Mouse (Mus musculus) kidney, adult 9 months (tissue): ENCODE results near the gene Runx3.

Experiments used
- DNase-seq: peaks from one replicate; pipeline ENCODE4 v3.0.0; 2022

Gene Runx3

DNA sequence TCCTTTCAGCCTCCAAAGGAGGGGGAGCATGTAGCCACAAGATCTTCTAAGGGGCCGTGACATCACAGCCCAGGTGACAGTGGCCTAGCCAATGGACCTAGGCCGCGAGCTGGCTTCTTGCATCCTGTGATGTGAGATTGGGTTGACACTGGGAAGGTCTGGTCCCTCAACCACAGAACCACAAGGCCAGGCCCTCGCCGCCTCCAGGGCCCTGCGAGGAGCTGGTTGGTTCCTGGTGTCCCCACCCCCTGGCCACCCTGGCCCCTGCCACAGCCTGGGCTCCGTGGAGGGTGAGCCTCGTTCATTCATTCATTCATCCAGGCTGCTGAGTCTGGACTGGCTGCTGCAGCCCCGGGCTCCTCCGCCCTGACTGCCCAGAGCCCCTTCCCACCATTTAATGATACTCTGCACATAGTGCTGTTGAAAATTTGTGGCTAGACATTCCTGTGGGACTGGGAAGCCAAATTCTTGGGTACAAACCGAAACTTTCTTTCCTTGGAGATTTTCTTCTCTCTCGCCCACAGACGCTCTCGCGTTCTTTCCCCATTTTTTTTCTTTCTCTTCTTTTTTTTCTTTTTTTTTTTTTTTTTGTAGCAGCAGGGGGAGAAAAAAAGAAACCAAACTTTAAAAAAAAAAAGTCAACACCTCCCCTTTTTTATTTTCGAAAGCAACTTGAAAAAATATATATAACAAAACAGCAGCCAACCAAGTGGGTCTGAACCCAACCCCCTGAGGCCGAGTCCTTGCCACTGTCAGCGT is at the start of gene Runx3:
Gene Runx3, plus strand, starts transcription at position 311 of the 759 bp plus-strand sequence.
- peak; percentile 11 for DNase-seq

DNA sequence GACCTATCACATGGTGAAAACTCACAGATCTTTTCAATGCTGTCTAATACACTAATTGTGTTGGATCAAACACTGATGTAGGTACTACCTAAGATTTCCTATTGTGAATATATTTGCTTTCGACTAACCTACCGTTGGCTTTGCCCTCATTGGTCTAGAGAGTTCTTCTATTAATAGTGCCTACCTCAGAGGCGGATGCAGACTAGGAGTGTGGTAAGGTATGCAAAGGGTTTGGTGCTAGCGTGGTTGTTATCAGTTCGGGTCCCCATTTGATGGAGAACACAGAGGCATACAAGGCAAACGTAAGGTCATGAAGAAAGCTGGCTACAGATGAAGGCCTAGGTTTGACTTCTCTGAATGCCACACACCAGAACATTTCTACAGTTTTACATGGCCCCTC is 47.8 kb upstream of the Runx3 start:
- no peak for DNase-seq

DNA sequence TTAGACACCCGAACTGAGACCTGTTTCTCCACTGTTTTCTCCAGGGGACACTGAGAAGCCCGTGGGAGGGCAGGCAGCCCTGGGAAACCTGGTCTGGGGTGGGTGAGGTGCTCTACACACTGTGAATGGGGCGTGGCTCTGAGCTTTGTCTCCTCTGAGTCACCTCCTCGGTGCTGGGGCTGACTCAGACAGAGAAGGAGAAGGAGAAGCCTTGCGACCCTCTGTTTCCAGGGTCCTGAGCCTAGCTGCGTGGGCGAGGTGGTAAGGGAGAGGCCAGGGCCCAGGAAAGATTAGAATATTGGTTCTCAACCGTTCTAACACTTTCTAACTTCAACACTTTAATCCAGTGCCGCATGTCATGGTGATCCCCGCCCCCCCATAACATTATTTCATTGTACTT is 46.9 kb upstream of the Runx3 start:
- no peak for DNase-seq

DNA sequence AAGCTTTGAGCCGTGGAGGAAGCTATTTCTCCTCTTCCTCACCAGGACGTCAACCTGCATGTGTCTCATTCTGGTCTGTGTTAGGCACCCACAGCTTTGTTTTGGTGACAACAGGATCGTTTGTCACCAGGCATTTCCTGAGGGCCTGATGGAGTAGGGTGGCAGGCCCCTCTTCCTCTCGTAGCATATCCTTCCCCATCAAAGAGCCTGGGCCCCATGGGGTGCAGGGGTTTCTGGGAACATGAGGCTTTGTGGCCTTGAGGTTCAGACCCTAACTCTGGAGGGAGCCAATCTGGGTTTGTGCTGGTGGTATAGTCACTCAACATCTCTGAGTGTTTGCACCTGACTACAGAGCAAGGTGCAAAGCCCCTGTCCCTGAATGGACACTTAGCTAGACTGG is 45.8 kb upstream of the Runx3 start:
- DNase-seq: no peak

DNA sequence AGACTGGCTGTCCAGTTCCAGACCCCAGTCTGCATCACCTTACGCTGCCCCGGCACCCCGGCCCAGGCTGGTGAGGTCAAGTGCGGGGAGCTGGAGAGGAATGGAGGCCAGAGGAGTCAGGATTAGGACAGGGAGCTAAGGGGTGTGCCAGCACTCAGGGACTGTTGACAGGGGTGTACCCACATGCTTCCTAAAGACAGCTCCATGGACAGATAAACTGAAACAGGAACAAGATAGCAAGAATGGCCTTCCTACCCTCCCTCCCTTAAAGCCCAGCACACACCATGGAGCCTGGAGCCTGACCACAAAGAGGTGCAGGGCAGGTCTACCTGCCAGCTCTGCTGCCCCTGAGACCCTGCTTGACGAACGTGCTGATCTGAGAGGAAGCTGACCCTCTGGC is 45.1 kb upstream of the Runx3 start:
- DNase-seq: no peak

DNA sequence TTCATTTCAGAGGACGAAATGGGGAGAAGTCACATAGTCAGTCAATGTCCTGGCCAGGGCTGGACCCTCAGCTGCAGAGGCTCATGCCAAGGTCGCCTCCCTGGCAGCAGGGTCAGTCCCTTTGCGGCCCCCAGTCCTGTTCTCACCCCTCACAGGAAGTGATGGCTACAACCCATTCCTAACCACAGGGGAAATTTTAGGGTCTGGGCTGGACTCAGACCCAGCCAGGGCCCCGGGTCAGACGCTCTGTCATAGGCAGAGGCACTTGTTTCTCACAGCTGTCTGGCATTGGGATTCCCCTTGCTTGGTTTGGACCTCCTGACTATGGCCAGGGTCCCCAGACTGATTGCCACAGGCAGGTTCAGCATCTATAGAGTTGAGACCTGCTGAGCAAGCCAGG is 43.8 kb upstream of the Runx3 start:
- DNase-seq: no peak

DNA sequence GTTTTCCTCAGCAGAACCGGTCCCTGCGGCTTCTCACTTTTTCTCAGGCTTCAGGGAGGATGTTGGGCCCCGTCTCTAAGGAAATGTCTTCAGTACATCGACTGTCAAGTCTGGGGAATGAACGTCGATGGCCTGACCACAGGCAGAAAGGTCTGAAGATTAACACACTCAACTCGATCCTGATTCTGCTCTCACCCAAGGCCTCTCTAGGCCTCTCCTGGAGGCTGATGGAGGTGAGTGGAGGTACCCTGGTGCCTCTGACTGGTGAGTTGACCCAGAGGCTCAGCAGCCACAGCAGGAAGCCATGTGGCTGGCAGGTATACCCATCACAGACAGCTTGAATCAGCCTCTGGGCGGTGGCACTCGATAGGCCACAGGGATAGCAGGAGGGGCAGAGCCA is 43.3 kb upstream of the Runx3 start:
- no peak for DNase-seq

DNA sequence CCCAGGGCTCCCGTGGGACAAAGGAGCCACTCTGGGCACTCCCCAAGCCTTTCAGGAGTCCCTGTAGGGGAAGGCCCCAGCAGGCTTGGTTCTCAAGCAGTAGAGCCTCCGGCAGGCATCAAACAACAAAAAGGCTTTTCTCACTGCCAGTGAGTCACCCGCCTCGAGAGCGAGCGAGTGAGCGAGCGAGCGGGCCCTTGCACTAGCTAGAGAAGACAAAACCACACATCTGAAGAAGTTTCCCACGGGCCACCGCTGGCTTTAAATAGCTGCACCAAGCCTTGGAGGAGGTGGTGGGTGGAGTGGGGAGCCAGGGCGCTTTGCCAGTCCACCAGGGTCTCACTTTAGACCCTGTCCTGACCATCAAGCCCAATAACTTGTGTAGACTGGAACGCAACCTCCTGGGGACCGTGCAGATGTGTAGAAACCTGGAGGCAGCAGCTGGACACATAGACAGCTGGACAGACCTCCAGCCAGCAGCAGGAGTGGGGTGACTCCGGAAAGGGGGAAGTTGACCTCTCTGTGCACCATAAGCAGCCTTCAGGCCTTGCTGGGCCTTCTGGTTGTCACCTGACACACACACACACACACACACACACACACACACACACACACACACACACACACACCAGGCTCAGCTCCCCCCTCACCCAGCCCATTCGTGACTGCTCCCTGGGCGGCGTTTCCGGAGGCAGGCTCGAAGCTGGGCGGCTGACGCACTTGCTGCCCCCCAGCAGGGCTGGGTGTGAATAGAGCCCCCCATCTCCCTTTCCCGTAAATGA is 40.4 kb upstream of the Runx3 start:
- DNase-seq: no peak

DNA sequence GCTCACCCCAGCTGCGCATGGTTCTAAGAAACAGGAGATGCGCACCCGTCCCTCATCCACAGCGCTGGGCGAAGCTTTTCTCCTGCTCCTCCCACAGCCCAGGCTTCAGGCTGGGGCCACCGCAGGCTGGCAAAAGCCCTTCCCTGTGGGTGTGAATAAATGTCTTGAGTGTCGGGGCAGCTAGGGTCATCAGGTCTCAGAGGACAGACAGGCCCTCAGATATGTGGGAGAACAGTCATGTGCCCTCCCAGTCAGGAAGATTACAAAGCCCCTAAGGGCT is 39.9 kb upstream of the Runx3 start:
- DNase-seq: no peak

DNA sequence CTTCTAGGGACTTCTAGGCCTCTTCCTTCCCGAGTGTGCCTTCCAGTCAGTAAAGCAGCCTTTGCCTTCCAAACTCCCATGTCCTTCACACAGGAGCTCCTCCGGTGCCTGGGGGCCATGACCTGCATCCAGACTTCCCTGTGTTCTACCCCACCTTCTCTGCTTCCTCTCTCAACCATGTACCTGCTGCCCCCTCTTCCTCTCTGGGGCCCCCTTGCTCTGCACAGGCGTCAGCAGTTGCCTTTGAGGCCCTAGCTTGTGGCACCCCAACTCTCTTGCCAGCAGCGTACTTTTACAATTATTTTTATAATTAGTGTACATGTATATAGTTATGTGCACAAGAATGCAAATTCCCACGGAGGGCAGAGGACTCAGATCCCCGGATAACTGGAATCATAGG is 37.4 kb upstream of the Runx3 start:
- no peak for DNase-seq

DNA sequence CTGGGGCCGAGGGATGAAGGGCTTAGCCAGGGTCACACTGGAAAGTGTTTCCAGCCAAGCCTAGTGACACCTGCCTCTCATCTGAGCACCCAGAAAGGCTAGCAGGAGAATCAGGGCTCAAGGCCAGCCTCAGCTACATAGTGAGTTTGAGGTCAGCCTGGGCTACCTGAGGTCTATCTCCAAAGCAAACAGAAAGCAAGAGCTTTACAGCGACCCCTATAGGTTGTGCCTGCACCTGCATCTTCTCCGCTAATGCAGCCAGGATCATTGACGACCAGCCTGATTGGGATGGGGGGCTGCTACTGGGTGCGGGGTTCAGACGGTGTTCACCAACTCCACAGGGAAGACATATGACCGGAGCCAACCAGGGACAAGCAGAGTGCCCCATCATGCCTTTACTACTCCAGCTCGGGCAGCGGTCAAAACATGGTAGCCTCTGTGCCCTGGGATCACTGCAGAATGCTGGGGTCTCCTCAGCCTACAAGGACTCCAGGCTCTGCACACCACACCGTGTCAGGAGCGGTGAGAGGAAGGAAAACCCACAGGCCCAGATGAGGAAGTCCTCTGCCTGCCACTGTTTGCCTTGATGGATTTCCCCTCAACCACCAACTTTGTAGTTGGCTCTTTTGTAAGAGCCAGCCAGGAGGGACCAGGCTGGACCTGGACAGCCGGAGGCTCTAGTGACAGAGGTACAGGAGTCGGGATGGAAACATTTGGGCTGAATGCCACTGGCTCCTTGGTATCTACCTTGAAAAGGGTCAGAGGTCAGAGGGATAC is 35.2 kb upstream of the Runx3 start:
- no peak for DNase-seq

DNA sequence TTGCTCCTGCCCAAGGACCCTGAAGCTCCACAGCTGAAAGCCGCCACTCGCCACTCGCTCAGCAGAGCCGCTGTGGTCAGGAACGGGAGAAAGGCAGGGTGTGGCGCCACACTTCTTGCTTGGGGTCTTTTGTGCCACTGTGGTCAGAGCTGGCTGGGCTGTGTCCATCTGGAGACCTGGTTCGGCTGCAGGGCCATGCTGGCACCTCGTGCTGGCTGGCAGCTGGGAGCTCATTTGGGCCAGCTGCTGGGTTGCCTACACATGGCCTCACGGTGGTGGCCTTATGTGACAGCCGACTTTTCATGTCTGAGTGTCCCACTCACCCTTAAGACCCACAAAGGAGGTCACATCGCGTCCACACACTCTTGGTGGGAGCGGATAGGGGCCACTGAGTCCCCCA is 29.8 kb upstream of the Runx3 start:
- DNase-seq: no peak

DNA sequence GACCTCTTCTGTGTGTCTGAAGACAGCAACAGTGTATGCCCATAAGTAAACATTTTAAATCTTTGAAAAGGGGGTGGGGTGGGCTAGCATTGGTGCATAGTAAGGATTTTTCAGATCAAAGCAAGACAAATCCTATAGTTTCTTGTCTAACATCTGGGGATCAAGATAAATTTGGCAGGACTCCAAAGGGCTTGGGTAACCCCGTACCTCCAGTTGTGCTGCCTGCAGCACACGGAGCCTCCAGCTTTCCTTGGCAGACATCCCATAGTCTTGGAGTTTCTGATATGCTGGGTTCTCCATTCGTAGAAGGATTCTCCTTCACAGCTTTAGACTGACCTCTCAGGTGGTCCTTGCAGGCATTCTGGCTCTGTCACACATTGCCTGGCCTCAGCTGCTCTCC is 27.6 kb upstream of the Runx3 start:
- no peak for DNase-seq

DNA sequence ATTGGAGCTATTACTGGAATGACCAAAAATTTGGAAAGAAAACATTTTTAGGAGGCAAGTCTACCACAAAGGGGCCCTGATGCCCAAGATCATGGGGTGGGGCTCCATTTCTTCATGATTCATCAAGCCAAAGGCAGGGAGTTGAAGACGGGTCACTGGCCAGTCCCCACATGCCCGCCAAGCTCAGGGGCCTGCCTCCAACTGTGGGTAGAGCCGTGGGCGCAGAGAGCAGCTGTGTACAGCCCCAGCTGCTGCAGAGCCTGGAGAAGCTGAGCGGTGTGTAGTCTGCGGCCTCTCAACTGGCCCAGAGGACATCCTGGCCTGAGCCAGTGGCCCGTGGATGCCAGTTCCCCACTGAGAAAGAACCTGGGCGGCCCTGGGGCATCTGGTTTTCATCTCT is 24.8 kb upstream of the Runx3 start:
- DNase-seq: no peak

DNA sequence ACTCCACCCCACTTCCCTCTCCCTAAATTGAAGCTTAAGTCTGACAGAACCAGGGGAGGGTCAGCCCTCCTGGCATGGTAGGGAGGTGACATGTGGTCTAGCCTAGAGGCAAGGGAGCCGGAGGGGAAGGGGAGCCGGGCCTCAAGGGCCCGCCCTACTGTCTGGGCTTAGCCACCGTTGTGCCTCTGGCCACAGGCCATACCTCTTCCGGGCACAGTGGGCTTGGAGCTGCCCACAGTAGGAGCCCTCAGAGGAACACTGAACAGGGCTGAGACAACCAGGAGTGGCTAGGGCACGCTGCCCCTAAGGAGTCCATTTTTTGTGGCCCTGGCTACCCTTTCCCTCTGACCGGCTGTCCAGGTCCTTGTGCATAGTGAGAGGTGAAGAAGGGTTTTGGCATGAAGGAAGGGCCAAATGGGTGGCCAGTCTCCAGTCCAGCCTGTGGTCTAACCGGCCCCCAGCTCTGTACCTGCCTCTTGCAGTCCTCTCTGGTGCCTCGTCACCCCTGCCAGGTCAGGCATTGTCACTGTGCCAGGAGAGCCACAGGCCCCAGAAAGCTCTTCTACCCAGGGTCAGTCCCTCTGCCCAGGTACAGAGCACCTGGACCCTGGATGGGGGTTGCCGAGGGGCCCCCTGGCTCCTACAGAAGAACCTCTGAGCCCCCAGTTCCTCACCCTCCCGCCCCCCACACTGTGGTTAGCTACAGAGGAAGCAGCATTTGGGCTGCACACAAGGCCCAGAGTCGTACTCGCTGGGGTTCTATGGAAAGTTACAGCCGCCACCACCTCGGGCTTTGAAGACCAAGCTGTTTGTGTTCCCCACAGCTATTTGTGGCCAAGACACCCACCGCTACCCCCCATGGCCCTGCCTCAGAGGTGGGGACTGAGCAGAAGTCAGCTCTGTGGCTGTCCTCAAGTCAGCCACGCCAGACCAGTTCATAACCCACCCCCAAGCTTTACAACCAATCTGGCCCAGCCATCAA is 22.3 kb upstream of the Runx3 start:
- no peak for DNase-seq

DNA sequence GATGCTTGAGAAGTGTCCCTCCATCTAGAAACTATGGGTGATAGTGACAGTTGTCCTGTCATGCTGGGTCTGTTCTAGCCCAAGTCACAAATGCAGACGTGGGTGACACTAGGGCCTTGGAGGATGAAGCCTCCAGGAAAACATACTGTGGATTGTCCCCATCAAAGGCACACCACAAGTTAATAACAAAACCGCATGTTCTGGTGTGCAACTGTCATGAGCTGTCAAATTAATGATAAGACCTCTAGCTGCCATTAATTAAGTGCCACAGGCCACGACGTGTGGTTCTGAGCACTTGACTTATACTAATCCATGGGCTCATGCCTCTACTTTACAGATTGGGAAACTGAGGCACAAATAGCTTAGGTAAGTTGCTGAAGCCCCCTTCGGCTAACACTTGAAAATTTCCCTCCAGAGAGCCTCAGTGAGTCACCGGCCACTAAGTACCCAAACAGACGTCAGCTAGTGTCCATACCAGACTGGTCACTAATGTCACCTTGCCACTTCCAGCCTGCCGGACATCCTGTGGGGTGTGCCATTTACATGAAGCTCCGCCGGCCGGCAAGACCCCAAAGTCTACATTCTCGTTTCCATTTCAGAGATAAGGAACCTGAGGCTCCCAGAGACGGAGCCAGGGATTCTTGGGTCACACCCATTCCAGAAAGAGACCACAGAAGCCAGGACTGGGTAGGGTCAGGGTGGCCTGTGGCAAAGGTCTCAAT is 18.3 kb upstream of the Runx3 start:
- DNase-seq: no peak

DNA sequence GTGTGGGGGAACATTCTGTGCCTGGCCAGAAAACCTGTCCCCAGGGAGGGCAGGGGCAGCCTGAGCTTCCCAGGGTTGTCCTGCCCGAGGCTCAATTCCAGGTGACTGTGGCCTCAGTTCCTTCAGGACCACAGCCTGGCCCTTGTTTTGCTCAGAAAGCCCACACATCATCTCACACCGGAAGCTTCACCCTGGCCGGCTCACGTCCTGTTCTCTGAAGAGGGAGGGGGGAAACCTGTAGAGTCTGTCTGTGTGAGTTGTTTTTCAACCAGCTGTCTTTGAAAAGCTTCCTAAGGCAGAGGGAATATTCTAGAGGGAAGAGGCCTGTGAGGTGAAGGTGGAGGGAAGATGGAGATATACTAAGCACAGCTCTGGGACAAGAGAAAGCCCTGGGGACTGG is 17.7 kb upstream of the Runx3 start:
- DNase-seq: no peak

DNA sequence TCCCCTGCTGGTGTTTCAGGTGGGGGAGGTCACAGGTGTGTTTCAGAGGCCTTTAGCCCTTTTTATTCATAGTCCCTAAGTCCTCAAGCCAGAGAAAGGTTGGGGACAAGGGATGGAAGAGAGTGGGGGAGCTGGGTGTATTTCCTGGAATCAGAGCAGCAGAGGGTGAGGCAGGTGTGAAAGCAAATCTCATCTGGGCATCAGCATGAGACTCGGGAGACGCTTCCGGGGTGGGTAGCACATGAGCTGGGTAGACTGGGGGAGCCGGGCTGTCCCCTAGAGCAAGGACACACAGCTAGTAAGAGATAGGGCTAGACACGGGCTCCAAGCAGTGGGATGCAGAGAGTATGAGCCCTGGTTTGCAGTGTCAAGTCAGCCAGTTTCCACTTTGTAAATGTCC is 16.7 kb upstream of the Runx3 start:
- no peak for DNase-seq

DNA sequence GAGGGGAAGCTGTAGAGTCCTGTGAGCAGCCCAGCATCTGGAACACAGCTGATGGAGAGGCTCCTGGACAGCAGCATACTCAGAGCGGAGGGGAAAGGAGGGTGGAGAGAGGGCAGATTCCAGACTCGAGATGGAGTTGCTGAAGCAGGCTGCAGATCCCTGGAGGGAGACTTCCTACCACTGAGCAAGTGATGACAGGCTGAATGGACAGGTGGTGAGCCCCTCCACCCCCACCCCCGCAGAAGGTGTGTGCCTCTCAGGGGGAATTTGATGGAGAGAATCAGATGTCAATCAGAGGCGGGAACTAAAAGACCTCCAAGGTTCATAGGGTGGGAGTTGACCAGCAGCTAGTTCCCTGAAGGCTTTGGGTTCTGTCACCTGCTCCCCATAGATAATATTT is 13.5 kb upstream of the Runx3 start:
- no peak for DNase-seq

DNA sequence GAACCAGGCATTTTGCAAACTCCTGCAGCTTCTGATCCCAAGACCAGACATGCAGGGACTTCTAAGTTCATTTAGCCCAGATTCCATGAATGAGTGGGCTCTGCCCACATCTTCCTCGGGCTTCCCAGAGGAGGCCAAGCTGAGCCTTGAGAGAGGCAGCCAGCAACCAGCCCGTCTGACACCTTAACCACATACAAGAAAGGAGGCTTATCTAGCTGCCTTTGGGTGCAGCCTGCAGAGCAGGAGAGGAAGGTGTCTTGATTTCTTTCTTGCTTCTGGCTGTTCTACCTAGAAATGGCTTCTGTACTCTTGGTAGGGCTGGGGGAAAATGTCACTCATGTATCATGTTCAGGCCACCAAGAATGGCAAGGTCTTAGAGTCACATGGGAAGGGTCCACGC is 11.8 kb upstream of the Runx3 start:
- DNase-seq: no peak

DNA sequence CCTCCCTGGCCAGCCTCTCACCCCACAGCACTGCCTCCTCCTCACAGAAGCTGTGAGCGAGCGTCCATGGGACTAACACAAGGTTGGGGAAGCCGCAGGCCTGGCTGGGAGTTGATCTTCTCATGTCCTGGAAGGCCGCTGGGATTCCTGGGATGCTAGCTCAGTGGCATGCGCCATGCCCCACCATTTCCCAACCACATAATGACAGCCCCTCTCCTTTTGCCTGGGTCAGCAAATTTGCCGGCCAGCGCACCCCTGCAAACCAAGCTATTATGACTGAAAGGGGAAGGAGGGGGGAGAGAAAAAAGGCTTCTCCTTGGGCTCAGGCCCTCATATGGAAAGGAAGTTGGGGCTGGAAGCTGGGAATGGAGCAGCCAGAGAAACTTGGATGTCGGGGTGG is 6.8 kb upstream of the Runx3 start:
- DNase-seq: no peak

DNA sequence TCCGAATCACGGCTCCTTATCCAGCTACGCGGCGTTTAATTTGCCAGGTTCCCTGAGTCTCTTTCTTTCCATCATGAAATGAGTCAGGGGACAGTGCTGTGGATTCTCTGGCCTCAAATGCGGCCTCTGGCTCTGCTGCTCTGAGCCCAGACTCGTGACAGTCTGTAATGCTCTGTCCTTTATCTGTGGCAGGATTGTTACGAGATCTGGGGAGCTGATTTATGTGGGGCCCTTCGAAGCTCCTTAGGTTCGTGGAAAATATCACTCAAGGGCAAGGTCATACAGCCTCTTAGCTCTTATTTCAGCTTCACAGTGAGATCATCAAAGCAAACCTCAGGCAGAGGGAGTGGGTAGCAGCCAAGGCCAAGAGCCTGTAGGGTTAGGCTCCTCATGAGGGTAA is 6.2 kb upstream of the Runx3 start:
- DNase-seq: no peak
